Mouse (Mus musculus) embryonic fibroblast, embryonic 13.5 days (primary cell): ENCODE measurements around the gene Rnf115.

ENCODE experiments used
- CTCF ChIP-seq: IDR thresholded peaks from 2 replicates; pipeline ENCODE4 v1.5.1; 2011; ENCODE audit warnings: mild to moderate bottlenecking, control low read depth, low read length, moderate library complexity, borderline replicate concordance; ENCODE audit not compliant: insufficient read depth
- POLR2A ChIP-seq: IDR thresholded peaks from 2 replicates; pipeline ENCODE4 v1.6.1; 2011; ENCODE audit warnings: low read depth, mild to moderate bottlenecking, control low read depth, low read length, moderate library complexity

- TF ChIP-seq CTCF (no peak), POLR2A (no peak)
These were observed 7.7 kb downstream of the Rnf115 start for GRCm38 (mm10) chr3:96735200-96735599.
